Mouse (Mus musculus): ENCODE results near the gene Rab39b. TPM values are rescaled to one million over a fixed set of nuclear protein-coding genes. Genes with fewer than 3 reads are reported as not detected.

Gene Rab39b
- total RNA-seq (2021), result 10 to 100 TPM; 40.0 to 40.8 TPM
- long read RNA-seq, experiment 1, transcript Rab39b-201 (2 exons, 3,401 nt), result major isoform, 33 of 36 reads
- long read RNA-seq, experiment 1, partial matches to known transcripts, result 0 of 36 reads
- long read RNA-seq, experiment 1, other reads (novel, unspliced or antisense), result 3 of 36 reads
- long read RNA-seq, experiment 2, transcript Rab39b-201 (2 exons, 3,401 nt), result major isoform, 36 of 40 reads
- long read RNA-seq, experiment 2, partial matches to known transcripts, result 0 of 40 reads
- long read RNA-seq, experiment 2, other reads (novel, unspliced or antisense), result 4 of 40 reads

DNA sequence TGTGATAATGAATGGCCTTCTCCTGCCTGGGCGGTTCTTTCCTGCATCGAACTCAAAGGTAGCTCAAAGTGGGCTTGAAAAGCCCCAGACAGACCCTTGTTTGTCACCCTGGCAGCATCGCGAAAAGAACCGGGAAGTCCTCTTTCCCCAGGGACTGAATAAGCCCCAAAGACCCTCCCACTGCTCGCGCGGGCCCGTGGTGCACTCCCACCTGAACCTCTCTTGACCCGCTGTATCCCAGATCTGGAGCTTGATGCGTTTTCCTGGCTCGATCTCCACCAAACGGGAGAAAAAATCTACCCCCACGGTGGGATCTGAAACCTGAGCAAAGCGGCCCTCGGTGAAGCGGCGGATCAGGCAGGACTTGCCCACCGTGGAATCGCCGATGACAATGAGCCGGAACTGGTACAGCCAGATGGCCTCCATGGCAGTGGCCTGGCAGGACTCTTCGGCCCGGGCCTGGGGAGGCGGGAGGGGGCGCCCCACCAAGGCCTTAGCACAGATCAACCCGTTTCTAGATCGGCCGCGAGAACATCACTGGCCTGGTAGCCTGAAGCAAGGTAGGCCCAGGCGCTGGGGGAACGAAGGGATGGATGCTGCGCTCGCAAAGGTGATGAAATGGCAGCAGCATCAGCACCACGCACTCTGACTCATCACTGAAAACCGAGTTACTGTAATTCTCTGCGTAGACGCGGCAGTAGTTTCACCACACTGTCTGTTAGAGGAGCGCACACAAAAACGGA lies at the start of gene Rab39b:
TSS of gene Rab39b (minus strand) at position 650 of the 743 bp plus-strand sequence.
- intact Hi-C loops (cut with DNase I), result loop anchor here (5.0 kb wide), 1 partner anchor 95 kb away; no protein-coding TSS in a partner anchor
- peak; percentile 58 to 69 for DNase-seq (ENCODE audit: low spot score in 2 of 2)

DNA sequence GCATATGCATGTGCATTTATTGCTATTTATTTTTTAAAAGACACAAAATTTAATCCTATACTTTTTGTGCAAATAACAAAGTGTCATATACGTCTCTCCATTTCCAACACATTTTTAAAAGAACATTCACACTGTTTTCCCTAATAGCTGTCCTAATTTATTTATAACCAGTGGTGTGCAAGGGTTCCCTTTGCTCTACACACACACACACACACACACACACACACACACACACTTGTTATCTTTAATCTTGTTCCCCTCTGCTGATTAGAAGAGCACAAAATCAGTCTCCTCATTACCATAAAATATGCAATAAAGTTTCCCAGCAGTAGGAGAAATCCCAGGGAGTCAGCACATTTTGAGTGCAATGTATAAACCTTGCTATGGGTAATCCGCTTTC lies 508 bp upstream of the Rab39b start:
- DNase-seq (ENCODE audit: low spot score in 2 of 2), result no peak
- intact Hi-C loops (cut with DNase I), result loop anchor here (5.0 kb wide), 1 partner anchor 94 kb away; no protein-coding TSS in a partner anchor

Other genes with a start within 250 kb of the Rab39b start
- gene Fundc2, start 195.8 kb downstream of the Rab39b start, total RNA-seq (2021), result 10 to 100 TPM; 40.5 to 41.8 TPM
- 1 to 10 TPM; 1.5 to 1.9 TPM for gene F8, start 195.6 kb downstream of the Rab39b start, total RNA-seq (2021)
- 10 to 100 TPM; 10.5 to 12.2 TPM for gene Cmc4, start 161.6 kb downstream of the Rab39b start, total RNA-seq (2021)
- gene Mtcp1, start 161.6 kb downstream of the Rab39b start, total RNA-seq (2021), result 1 to 10 TPM; 5.6 to 7.9 TPM
- 10 to 100 TPM; 34.0 to 41.9 TPM for gene Brcc3, start 161.6 kb downstream of the Rab39b start, total RNA-seq (2021)
- gene Vbp1, start 63.9 kb downstream of the Rab39b start, total RNA-seq (2021), result 10 to 100 TPM; 71.3 to 75.2 TPM

All from left cerebral cortex, postnatal 14 days (tissue).